Mouse (Mus musculus) liver, embryonic 14 days (tissue): Measurements from ENCODE around the gene Gm11562. TPM values are rescaled to one million over a fixed set of nuclear protein-coding genes. Genes with fewer than 3 reads are reported as not detected.

Experiments used
- polyA plus RNA-seq: library from polyadenylated mRNA; depleted of rRNA; stranded (reverse); fragments of >200 nt; gene quantifications from 2 replicates; pipeline ENCODE4 v1.2.3, GENCODE M21; 2012; rRNA removed

Gene Gm11562
- polyA plus RNA-seq: not detected in 2 replicates

GRCm38 (mm10) chr11:99620335-99620734 is at the start of gene Gm11562:
Gm11562 (minus strand) TSS chr11:99620435.

GRCm38 (mm10) chr11:99665860-99666259 is 45.6 kb upstream of the Gm11562 start, which contains the start of gene Krtap4-6:
Krtap4-6 (minus strand) TSS chr11:99665960.

GRCm38 (mm10) chr11:99658467-99659010 is 38.3 kb upstream of the Gm11562 start, which contains the start of gene Gm11563:
Gm11563 (minus strand) TSS chr11:99658960.

GRCm38 (mm10) chr11:99650136-99650535 is 29.9 kb upstream of the Gm11562 start, which contains the start of gene Gm11555:
Gm11555 (minus strand) TSS chr11:99650236.

GRCm38 (mm10) chr11:99643635-99644139 is 23.5 kb upstream of the Gm11562 start, which contains the start of gene Krtap4-7:
Krtap4-7 (minus strand) TSS chr11:99644089.

GRCm38 (mm10) chr11:99634653-99635134 is 14.5 kb upstream of the Gm11562 start, which contains the start of gene Krtap4-2:
Krtap4-2 (minus strand) TSS chr11:99635084.

GRCm38 (mm10) chr11:99628138-99628537 is 7.9 kb upstream of the Gm11562 start, which contains the start of gene Krtap4-1:
Krtap4-1 (minus strand) TSS chr11:99628238.

GRCm38 (mm10) chr11:99614796-99615363 is 5.4 kb downstream of the Gm11562 start, which contains the start of gene Krtap2-4:
Krtap2-4 (minus strand) TSS chr11:99614846.

GRCm38 (mm10) chr11:99610089-99610488 is 10.1 kb downstream of the Gm11562 start, which contains the start of gene Gm11937:
Gm11937 (minus strand) TSS chr11:99610189.

GRCm38 (mm10) chr11:99603208-99603607 is 17.0 kb downstream of the Gm11562 start, which contains the start of gene Gm11938:
Gm11938 (minus strand) TSS chr11:99603308.

GRCm38 (mm10) chr11:99597742-99598141 is 22.5 kb downstream of the Gm11562 start, which contains the start of gene Krtap9-3:
Krtap9-3 (minus strand) TSS chr11:99598105.

GRCm38 (mm10) chr11:99590981-99591380 is 29.3 kb downstream of the Gm11562 start, which contains the start of gene Krtap1-3:
Krtap1-3 (minus strand) TSS chr11:99591339.

GRCm38 (mm10) chr11:99583245-99583704 is 37.0 kb downstream of the Gm11562 start, which contains the start of gene Krtap1-4:
Krtap1-4 (minus strand) TSS chr11:99583654.

GRCm38 (mm10) chr11:99580636-99581035 is 39.6 kb downstream of the Gm11562 start, which contains the start of gene Krtap1-5:
Krtap1-5 (minus strand) TSS chr11:99581016.

Other genes with a start within 250 kb of the Gm11562 start
- gene Krt28, start 245.5 kb downstream of the Gm11562 start, polyA plus RNA-seq: 0.06 TPM in 1 of 2 replicates, not detected in the other
- 1.2 and 1.3 TPM in 2 replicates for gene Krt10, start 231.1 kb downstream of the Gm11562 start, polyA plus RNA-seq
- 0.03 and 0.05 TPM in 2 replicates for gene Krt12, start 198.2 kb downstream of the Gm11562 start, polyA plus RNA-seq
- gene Krt20, start 182.3 kb downstream of the Gm11562 start, polyA plus RNA-seq: 16.0 and 17.2 TPM in 2 replicates
- 0.40 and 0.45 TPM in 2 replicates for gene Krt23, start 127.3 kb downstream of the Gm11562 start, polyA plus RNA-seq
- gene Krt39, start 99.1 kb downstream of the Gm11562 start, polyA plus RNA-seq: not detected in 2 replicates
- gene Krt40, start 77.3 kb downstream of the Gm11562 start, polyA plus RNA-seq: not detected in 2 replicates
- gene Krtap3-3, start 69.6 kb downstream of the Gm11562 start, polyA plus RNA-seq: not detected in 2 replicates
- not detected in 2 replicates for gene Krtap3-2, start 63.6 kb downstream of the Gm11562 start, polyA plus RNA-seq
- gene Gm11939, start 61.0 kb downstream of the Gm11562 start, polyA plus RNA-seq: not detected in 2 replicates
- gene Krtap3-1, start 53.8 kb downstream of the Gm11562 start, polyA plus RNA-seq: not detected in 2 replicates
- gene Krtap1-5, start 39.4 kb downstream of the Gm11562 start, polyA plus RNA-seq: not detected in 2 replicates
- gene Krtap1-4, start 36.8 kb downstream of the Gm11562 start, polyA plus RNA-seq: not detected in 2 replicates
- gene Krtap1-3, start 29.1 kb downstream of the Gm11562 start, polyA plus RNA-seq: not detected in 2 replicates
- gene Krtap9-3, start 22.3 kb downstream of the Gm11562 start, polyA plus RNA-seq: not detected in 2 replicates
- gene Gm11938, start 17.1 kb downstream of the Gm11562 start, polyA plus RNA-seq: not detected in 2 replicates
- gene Gm11937, start 10.2 kb downstream of the Gm11562 start, polyA plus RNA-seq: not detected in 2 replicates
- gene Krtap2-4, start 5.6 kb downstream of the Gm11562 start, polyA plus RNA-seq: not detected in 2 replicates
- gene Krtap4-1, start 7.8 kb upstream of the Gm11562 start, polyA plus RNA-seq: not detected in 2 replicates
- not detected in 2 replicates for gene Krtap4-2, start 14.6 kb upstream of the Gm11562 start, polyA plus RNA-seq
- not detected in 2 replicates for gene Krtap4-7, start 23.7 kb upstream of the Gm11562 start, polyA plus RNA-seq
- gene Gm11555, start 29.8 kb upstream of the Gm11562 start, polyA plus RNA-seq: not detected in 2 replicates
- not detected in 2 replicates for gene Gm11563, start 38.5 kb upstream of the Gm11562 start, polyA plus RNA-seq
- gene Krtap4-6, start 45.5 kb upstream of the Gm11562 start, polyA plus RNA-seq: not detected in 2 replicates
- gene Gm14190, start 70.3 kb upstream of the Gm11562 start, polyA plus RNA-seq: not detected in 2 replicates
- gene Gm14180, start 113.9 kb upstream of the Gm11562 start, polyA plus RNA-seq: not detected in 2 replicates
- not detected in 2 replicates for gene Gm11595, start 152.5 kb upstream of the Gm11562 start, polyA plus RNA-seq
- gene Krtap4-8, start 160.3 kb upstream of the Gm11562 start, polyA plus RNA-seq: not detected in 2 replicates
- gene Krtap4-9, start 164.8 kb upstream of the Gm11562 start, polyA plus RNA-seq: not detected in 2 replicates
- not detected in 2 replicates for gene Gm11596, start 173.0 kb upstream of the Gm11562 start, polyA plus RNA-seq
- gene Gm11569, start 178.5 kb upstream of the Gm11562 start, polyA plus RNA-seq: not detected in 2 replicates
- not detected in 2 replicates for gene Gm11554, start 184.0 kb upstream of the Gm11562 start, polyA plus RNA-seq
- not detected in 2 replicates for gene Krtap4-13, start 189.5 kb upstream of the Gm11562 start, polyA plus RNA-seq
- gene Gm11564, start 195.2 kb upstream of the Gm11562 start, polyA plus RNA-seq: not detected in 2 replicates
- gene 2300003K06Rik, start 217.6 kb upstream of the Gm11562 start, polyA plus RNA-seq: not detected in 2 replicates
- 0.09 and 0.10 TPM in 2 replicates for gene Krtap4-16, start 231.2 kb upstream of the Gm11562 start, polyA plus RNA-seq
- gene Gm11568, start 237.5 kb upstream of the Gm11562 start, polyA plus RNA-seq: not detected in 2 replicates
- not detected in 2 replicates for gene Gm11559, start 244.0 kb upstream of the Gm11562 start, polyA plus RNA-seq